Mouse (Mus musculus): ENCODE measurements at regions not wholly inside any gene's neighbourhood (a gene's known extent, or its start where the extent isn't known, plus 50 kb on each side); places are given as distances from the start of the nearest gene placed in this dataset.

GRCm38 (mm10) chr4:62819889-62820288 is 145.5 kb upstream of the Zfp618 start:
- H3K4me1 ChIP-seq = peaks cover 22% of the 10 kb centered on the region
- no peak overlapping the region for H3K27ac ChIP-seq (replicated peaks)
- ATAC-seq (ENCODE audit: insufficient number of reproducible peaks, low FRiP score, low TSS enrichment, low read depth) = no peak
- H3K36me3 ChIP-seq = no peaks in the 10 kb centered on the region
- H3K4me2 ChIP-seq (replicated peaks) = no peak overlapping the region
- H3K27me3 ChIP-seq = no peaks in the 10 kb centered on the region
- WGBS = 93% methylated on average over 2 of the region's 2 CpGs
- no peaks in the 10 kb centered on the region for H3K9me3 ChIP-seq (replicated peaks)
- H3K4me3 ChIP-seq (replicated peaks) = no peak overlapping the region
- H3K9ac ChIP-seq = no peak overlapping the region

DNA sequence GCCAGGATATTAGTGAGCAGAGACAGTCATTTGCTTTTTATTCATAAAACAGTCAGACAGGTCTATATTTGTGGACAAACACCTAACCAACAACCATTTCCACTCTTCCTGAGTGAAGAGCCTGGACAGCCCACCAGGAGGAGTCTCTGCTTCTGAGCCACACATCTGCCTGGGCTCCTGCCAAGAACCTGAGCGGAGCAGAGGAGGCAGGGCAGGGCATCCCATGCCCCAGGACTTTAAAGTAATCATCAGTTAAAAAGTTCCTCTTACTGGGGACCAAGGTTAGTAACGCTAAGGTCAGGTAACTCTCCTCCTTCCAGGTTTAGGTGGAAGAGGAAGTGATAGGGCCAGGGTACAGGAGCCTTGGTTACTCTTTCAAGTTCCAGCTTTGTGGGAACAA is 144.1 kb upstream of the Zfp618 start:
- Histone ChIP-seq H3K9me3 (replicated peaks) (no peaks in the 10 kb centered on the region), H3K4me3 (replicated peaks) (no peak overlapping the region), H3K27me3 (no peaks in the 10 kb centered on the region), H3K4me2 (replicated peaks) (no peak overlapping the region), H3K9ac (no peak overlapping the region), H3K27ac (replicated peaks) (no peak overlapping the region), H3K36me3 (no peaks in the 10 kb centered on the region), H3K4me1 (peaks cover 20% of the 10 kb centered on the region)
- no peak for ATAC-seq (ENCODE audit: insufficient number of reproducible peaks, low FRiP score, low TSS enrichment, low read depth)
- 28% methylated on average over 2 of the region's 2 CpGs for WGBS

- Histone ChIP-seq H3K4me3 (replicated peaks) (no peak overlapping the region), H3K9ac (no peak overlapping the region), H3K4me1 (peaks cover 20% of the 10 kb centered on the region), H3K27ac (replicated peaks) (no peak overlapping the region), H3K9me3 (replicated peaks) (no peaks in the 10 kb centered on the region), H3K27me3 (no peaks in the 10 kb centered on the region), H3K4me2 (replicated peaks) (no peak overlapping the region), H3K36me3 (no peaks in the 10 kb centered on the region)
- ATAC-seq (ENCODE audit: insufficient number of reproducible peaks, low FRiP score, low TSS enrichment, low read depth) = no peak
- WGBS = 38% methylated on average over 7 of the region's 7 CpGs
Measured at GRCm38 (mm10) chr4:62822568-62822967, 142.8 kb upstream of the Zfp618 start.

- ATAC-seq (ENCODE audit: insufficient number of reproducible peaks, low FRiP score, low TSS enrichment, low read depth) = no peak
- Histone ChIP-seq H3K27me3 (no peaks in the 10 kb centered on the region), H3K9me3 (replicated peaks) (no peaks in the 10 kb centered on the region), H3K36me3 (no peaks in the 10 kb centered on the region), H3K9ac (no peak overlapping the region), H3K4me2 (replicated peaks) (no peak overlapping the region), H3K4me1 (peaks cover 20% of the 10 kb centered on the region), H3K27ac (replicated peaks) (no peak overlapping the region), H3K4me3 (replicated peaks) (no peak overlapping the region)
- 69% methylated on average over 7 of the region's 7 CpGs for WGBS
Measured at GRCm38 (mm10) chr4:62823082-62823481, 142.3 kb upstream of the Zfp618 start.

DNA sequence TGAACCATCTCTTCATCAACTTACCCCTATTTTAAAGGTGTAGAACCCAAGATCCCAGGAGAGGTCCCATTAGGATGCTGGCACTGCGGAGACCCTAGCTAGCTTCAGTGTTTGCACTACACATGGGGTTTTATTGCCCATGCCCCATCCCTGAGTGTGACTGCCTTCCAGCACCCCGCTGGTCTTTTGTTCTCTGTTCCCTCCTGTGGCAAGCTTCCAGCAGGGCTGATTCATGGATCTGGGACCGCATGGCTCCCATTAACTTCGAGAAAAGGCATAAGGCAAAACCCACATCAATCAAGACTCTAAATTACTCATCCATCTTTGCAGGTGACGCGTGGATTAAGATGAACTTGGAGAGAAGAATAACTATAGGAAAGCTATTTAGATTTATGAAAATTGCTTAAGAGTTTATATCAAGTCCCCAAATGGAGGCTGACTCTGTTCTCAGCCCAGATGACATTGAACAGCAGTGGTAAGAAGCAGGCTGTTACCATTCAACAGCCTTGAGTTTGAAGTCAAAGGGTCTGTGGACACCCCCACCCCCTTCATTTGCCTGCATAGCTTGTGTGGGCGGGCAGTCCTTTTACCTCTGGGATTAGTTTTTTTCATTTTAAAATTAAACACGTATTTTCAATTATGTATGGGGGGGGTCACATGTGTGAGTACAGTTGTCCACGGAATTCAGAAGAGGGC is 141.7 kb upstream of the Zfp618 start:
- no peaks in the 10 kb centered on the region for H3K36me3 ChIP-seq
- no peak overlapping the region for H3K4me3 ChIP-seq (replicated peaks)
- peaks cover 20% of the 10 kb centered on the region for H3K4me1 ChIP-seq
- 22% methylated on average over 9 of the region's 9 CpGs for WGBS
- H3K9me3 ChIP-seq (replicated peaks) = no peaks in the 10 kb centered on the region
- no peak overlapping the region for H3K9ac ChIP-seq
- no peaks in the 10 kb centered on the region for H3K27me3 ChIP-seq
- no peak; the same call in 1 of the 2 replicates for ATAC-seq (ENCODE audit: insufficient number of reproducible peaks, low FRiP score, low TSS enrichment, low read depth)
- H3K4me2 ChIP-seq (replicated peaks) = no peak overlapping the region
- no peak overlapping the region for H3K27ac ChIP-seq (replicated peaks)

- peaks cover 20% of the 10 kb centered on the region for H3K4me1 ChIP-seq
- no peak overlapping the region for H3K4me2 ChIP-seq (replicated peaks)
- no peaks in the 10 kb centered on the region for H3K36me3 ChIP-seq
- no peaks in the 10 kb centered on the region for H3K9me3 ChIP-seq (replicated peaks)
- H3K27me3 ChIP-seq = no peaks in the 10 kb centered on the region
- no peak overlapping the region for H3K9ac ChIP-seq
- H3K27ac ChIP-seq (replicated peaks) = no peak overlapping the region
- ATAC-seq (ENCODE audit: insufficient number of reproducible peaks, low FRiP score, low TSS enrichment, low read depth) = peak; percentile 58; the same call in 1 of the 2 replicates
- 38% methylated on average over 10 of the region's 10 CpGs for WGBS
- H3K4me3 ChIP-seq (replicated peaks) = no peak overlapping the region
Measured at GRCm38 (mm10) chr4:62824581-62824980, 140.8 kb upstream of the Zfp618 start.

GRCm38 (mm10) chr4:62825256-62825655 is 140.1 kb upstream of the Zfp618 start:
- H3K9me3 ChIP-seq (replicated peaks) = no peaks in the 10 kb centered on the region
- H3K27me3 ChIP-seq = no peaks in the 10 kb centered on the region
- WGBS = 55% methylated on average over 5 of the region's 5 CpGs
- peaks cover 20% of the 10 kb centered on the region for H3K4me1 ChIP-seq
- H3K36me3 ChIP-seq = no peaks in the 10 kb centered on the region
- no peak overlapping the region for H3K27ac ChIP-seq (replicated peaks)
- no peak overlapping the region for H3K9ac ChIP-seq
- ATAC-seq (ENCODE audit: insufficient number of reproducible peaks, low FRiP score, low TSS enrichment, low read depth) = no peak
- H3K4me2 ChIP-seq (replicated peaks) = no peak overlapping the region
- H3K4me3 ChIP-seq (replicated peaks) = no peak overlapping the region

GRCm38 (mm10) chr4:62828963-62829362 is 136.4 kb upstream of the Zfp618 start:
- Histone ChIP-seq H3K9me3 (replicated peaks) (no peaks in the 10 kb centered on the region), H3K4me1 (peaks cover 7% of the 10 kb centered on the region), H3K4me3 (replicated peaks) (no peak overlapping the region), H3K27me3 (no peaks in the 10 kb centered on the region), H3K27ac (replicated peaks) (no peak overlapping the region), H3K36me3 (no peaks in the 10 kb centered on the region), H3K9ac (no peak overlapping the region), H3K4me2 (replicated peaks) (no peak overlapping the region)
- ATAC-seq (ENCODE audit: insufficient number of reproducible peaks, low FRiP score, low TSS enrichment, low read depth) = no peak
- WGBS = 63% methylated on average over 7 of the region's 7 CpGs

DNA sequence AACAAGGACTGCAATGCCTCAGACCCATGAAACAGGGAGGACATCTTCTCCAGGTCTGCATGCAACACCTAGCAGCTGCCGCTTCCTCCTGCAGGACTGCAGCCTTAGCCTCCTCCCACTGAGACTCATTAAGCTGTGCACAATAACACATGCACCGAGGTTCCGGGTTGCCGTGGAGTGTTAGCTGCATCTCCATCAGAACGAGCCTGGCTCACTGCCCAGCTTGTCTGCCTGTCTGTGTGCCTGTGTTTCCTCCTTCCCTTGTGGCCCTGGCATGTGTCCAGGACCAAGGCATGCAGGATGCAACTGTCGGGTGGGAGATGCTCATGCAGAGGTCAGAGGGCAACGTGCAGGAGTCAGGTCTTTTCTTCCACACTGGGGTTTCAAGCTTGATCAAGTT is 131.4 kb upstream of the Zfp618 start:
- 9% methylated on average over 7 of the region's 7 CpGs for WGBS
- H3K4me2 ChIP-seq (replicated peaks) = no peak overlapping the region
- no peak for ATAC-seq (ENCODE audit: insufficient number of reproducible peaks, low FRiP score, low TSS enrichment, low read depth)

DNA sequence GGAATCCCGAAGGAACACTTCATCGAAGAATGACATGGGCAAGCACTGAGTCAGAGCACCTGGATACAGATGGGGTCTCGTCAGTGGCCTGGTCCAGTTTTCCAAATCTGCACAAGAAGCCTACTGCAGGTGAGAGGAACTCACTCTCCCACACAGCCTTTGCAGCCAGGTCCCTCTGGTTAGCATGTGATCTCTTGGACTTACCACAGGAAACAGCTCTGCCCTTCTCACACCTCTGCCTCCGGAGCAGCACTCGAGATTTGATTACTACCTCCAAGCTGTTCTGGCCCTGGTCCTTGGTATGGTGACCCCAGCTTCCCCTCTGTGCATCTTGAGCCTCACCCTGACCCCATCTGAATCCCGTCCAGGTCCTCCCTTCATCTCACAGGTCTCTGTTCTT is 128.5 kb upstream of the Zfp618 start:
- H3K27ac ChIP-seq (replicated peaks) = no peak overlapping the region
- no peak overlapping the region for H3K4me3 ChIP-seq (replicated peaks)
- H3K4me2 ChIP-seq (replicated peaks) = no peak overlapping the region
- no peak for ATAC-seq (ENCODE audit: insufficient number of reproducible peaks, low FRiP score, low TSS enrichment, low read depth)
- no peaks in the 10 kb centered on the region for H3K36me3 ChIP-seq
- no peaks in the 10 kb centered on the region for H3K27me3 ChIP-seq
- WGBS = 58% methylated on average over 6 of the region's 6 CpGs
- no peaks in the 10 kb centered on the region for H3K4me1 ChIP-seq
- H3K9ac ChIP-seq = no peak overlapping the region
- H3K9me3 ChIP-seq (replicated peaks) = no peaks in the 10 kb centered on the region

More for the DNA sequence above, 131.4 kb upstream of the Zfp618 start:
- no peaks in the 10 kb centered on the region for H3K27me3 ChIP-seq
- H3K4me3 ChIP-seq (replicated peaks) = no peak overlapping the region
- no peaks in the 10 kb centered on the region for H3K4me1 ChIP-seq
- H3K27ac ChIP-seq (replicated peaks) = no peak overlapping the region
- H3K9me3 ChIP-seq (replicated peaks) = no peaks in the 10 kb centered on the region
- H3K36me3 ChIP-seq = no peaks in the 10 kb centered on the region
- no peak overlapping the region for H3K9ac ChIP-seq

GRCm38 (mm10) chr4:62850526-62850925 is 114.8 kb upstream of the Zfp618 start:
- Histone ChIP-seq H3K4me2 (replicated peaks) (no peak overlapping the region), H3K36me3 (no peaks in the 10 kb centered on the region), H3K9me3 (replicated peaks) (no peaks in the 10 kb centered on the region), H3K4me3 (replicated peaks) (no peak overlapping the region), H3K27ac (replicated peaks) (no peak overlapping the region), H3K27me3 (no peaks in the 10 kb centered on the region), H3K9ac (no peak overlapping the region), H3K4me1 (peaks cover 13% of the 10 kb centered on the region; the same call in 1 of the 2 replicates)
- WGBS = 57% methylated on average over 5 of the region's 5 CpGs
- no peak for ATAC-seq (ENCODE audit: insufficient number of reproducible peaks, low FRiP score, low TSS enrichment, low read depth)

DNA sequence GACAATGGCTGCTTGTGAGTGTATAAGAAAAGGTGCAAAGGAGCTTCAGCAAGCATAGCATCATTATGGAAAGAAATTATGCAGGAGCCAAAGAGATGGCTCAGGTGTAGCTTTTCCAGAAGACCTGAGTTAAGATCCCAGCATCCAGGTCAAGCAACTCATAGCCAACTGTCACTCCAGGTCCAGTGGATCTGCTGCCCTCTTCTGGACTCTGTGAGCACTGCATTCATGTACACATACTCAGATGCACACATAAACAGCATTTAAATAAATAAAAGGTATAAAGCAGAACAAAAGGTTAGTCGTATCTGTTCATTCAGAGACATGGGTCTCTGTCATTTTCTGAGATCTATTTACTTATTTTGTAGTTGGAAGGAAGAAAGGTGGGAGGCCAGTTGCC is 112.0 kb upstream of the Zfp618 start:
- H3K9ac ChIP-seq = no peak overlapping the region
- H3K4me3 ChIP-seq (replicated peaks) = no peak overlapping the region
- H3K36me3 ChIP-seq = no peaks in the 10 kb centered on the region
- no peak overlapping the region for H3K27ac ChIP-seq (replicated peaks)
- H3K4me1 ChIP-seq = peaks cover 18% of the 10 kb centered on the region
- H3K9me3 ChIP-seq (replicated peaks) = no peaks in the 10 kb centered on the region
- WGBS = 90% methylated on average over 1 of the region's 1 CpGs
- no peak for ATAC-seq (ENCODE audit: insufficient number of reproducible peaks, low FRiP score, low TSS enrichment, low read depth)
- no peak overlapping the region for H3K4me2 ChIP-seq (replicated peaks)
- no peaks in the 10 kb centered on the region for H3K27me3 ChIP-seq
